Mouse (Mus musculus): Measurements from ENCODE around the gene Slit2.

Gene Slit2

GRCm38 (mm10) chr5:47982941-47983701 is at the start of gene Slit2:
Gene Slit2, plus strand, starts transcription at chr5:47983138.
- DNase-seq (ENCODE audit: low spot score in 2 of 2): peak; percentile 21 to 56

DNA sequence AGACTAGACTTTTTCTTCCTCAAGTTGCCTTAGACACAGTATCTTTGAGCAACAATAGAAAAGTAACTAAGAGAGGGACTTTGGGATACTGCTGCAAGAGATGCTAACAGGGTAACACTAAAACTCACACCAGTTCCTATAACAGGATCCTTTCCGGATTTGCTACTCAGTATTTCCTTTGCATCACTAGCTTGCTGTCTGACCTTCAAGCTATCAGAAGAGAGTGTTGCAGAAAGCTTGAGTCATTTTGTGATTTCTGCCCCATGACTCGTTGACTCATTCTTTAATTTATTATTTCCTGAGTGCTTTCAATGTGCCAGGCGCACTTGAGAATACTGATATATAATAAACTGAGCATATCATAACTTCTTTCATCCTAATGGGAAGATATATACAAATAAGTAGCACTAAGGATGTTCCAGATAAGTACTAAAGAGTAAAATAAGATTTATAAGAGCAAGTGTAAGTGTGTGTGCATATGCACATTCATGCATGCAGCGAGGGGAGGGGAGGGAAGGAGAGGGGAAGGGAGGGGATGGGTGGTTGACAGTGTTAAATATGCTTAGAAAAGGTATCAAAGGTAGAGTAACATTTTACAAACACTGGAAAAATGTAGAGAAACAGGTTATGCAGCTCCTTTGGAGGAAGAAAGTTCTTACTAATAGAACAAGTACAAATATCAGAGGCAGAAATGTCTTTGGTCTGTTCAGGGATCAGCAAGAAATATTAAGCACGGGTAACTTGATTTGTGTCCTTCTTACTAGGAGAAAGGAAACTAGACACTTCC is 44.2 kb upstream of the Slit2 start:
- DNase-seq (ENCODE audit: low spot score in 2 of 2): no peak

GRCm38 (mm10) chr5:47956451-47956850 is 26.5 kb upstream of the Slit2 start:
- DNase-seq (ENCODE audit: low spot score in 2 of 2): no peak

DNA sequence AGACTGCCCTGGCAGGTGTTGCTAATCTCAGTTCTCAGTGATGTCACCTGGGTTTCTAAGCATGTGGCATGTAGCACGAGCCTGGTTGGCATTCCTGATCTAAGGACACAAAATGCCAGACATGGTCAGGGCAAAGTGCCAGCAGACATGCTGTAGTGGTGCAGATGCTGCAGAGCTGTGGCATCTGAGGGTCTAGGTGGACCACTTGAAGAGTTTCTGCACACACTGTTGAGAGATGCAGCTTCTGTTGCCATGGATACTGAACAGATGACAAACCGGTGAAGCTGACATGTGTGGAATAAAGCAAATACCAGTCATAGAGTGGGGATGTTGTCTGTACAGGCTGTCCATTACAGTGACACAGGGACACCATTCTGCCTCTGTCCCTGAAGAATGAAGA is 7.1 kb upstream of the Slit2 start:
- DNase-seq (ENCODE audit: low spot score in 2 of 2): peak in 1 of 2 experiments; percentile 6

- no peak for DNase-seq (ENCODE audit: low spot score in 2 of 2)
Observed at GRCm38 (mm10) chr5:47979371-47979770, 3.6 kb upstream of the Slit2 start.

DNA sequence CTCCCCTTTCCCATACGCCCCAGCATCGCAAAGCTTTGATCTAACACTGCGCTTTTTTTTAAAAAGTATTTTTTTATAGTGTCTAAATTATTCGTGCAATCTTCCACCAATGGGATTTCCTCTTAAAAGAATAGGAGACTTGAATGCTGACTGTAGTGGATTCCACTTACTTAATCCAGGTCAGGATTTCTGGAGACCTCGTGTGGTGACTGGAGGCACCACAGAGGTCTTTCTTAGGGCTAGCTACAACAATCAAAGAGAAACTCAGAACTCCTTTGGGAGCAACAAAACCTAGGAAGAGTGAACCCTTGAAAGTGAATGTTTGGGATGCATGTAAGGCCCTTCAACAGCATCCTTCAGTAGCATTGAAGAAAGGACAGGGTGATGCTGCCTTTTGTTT is 2.5 kb upstream of the Slit2 start:
- DNase-seq (ENCODE audit: low spot score in 2 of 2): no peak

GRCm38 (mm10) chr5:47981951-47982350 is 987 bp upstream of the Slit2 start:
- no peak for DNase-seq (ENCODE audit: low spot score in 2 of 2)

- DNase-seq (ENCODE audit: low spot score in 2 of 2): peak; percentile 6 to 14
Observed at GRCm38 (mm10) chr5:47983746-47984583, 1.0 kb downstream of the Slit2 start.

DNA sequence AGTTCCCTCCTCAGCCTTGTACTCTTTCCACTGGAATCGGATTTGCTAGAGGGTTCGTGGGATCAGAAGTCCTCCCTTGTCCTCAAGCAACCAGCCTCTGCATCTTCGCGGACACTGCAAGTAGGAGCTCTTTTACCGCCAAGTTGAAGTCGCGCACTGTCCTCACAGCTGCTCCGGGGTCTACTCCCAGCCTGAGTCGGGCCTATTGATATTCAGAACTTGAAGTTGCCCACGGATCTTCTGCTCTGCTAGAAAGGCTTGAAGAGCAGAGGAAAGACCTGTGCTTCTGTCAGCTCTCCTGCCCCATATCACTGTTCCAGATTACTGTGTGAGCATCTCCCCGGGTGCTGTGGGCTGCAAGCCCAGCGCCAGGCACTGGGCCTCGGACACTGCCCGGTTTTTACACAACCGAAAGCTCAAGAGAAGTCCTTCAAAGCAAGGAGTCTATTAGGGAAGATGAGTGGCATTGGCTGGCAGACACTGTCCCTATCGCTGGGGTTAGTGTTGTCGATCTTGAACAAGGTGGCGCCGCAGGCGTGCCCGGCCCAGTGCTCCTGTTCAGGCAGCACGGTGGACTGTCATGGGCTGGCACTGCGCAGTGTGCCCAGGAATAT is 1.8 kb downstream of the Slit2 start:
- DNase-seq (ENCODE audit: low spot score in 2 of 2): peak in 1 of 2 experiments; percentile 8

- DNase-seq (ENCODE audit: low spot score in 2 of 2): peak in 1 of 2 experiments; percentile 13
Observed at GRCm38 (mm10) chr5:47985198-47985631, 2.3 kb downstream of the Slit2 start.

- DNase-seq (ENCODE audit: low spot score in 2 of 2): peak in 1 of 2 experiments; percentile 17
Observed at GRCm38 (mm10) chr5:47985901-47986670, 3.1 kb downstream of the Slit2 start.

DNA sequence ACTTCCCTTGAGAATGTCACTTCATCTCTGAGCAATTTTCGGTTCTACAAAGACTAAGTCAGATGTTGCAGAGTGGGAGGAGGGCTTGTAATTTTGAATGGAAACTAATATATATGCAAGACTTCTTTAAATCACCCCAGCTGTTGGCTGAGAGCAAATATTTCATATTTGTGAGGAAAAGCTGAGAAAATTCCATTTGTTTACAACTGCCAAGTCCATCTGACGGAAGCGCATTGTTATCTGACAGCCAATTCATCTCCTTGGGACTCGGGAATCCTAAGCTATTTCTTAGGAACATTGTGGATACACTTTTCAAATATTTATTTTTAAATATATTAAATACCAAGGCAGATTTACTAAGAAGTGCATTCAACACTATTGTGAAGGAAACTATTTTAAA is 8.0 kb downstream of the Slit2 start:
- DNase-seq (ENCODE audit: low spot score in 2 of 2): no peak

- DNase-seq (ENCODE audit: low spot score in 2 of 2): no peak
Observed at GRCm38 (mm10) chr5:48003708-48004415, 20.9 kb downstream of the Slit2 start.

DNA sequence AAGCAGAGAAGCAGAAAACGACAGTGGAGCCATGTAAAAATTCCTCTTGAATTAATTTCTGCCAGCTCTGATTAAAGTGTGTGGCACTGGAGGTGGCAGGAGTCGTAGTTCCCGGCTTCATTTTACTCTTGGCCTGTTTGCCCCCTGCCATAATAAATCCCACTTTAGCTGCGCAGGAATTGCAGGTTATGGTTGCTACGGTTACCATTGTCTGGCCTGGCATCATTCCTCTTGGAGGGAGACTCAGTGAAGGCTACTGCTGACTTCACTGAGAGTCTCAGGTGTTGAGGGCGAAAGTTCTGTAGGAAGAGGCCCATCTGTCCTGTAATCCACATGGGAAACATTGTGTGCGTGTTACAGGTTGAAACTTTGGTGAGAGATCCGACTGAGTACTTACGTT is 22.6 kb downstream of the Slit2 start:
- DNase-seq (ENCODE audit: low spot score in 2 of 2): no peak

DNA sequence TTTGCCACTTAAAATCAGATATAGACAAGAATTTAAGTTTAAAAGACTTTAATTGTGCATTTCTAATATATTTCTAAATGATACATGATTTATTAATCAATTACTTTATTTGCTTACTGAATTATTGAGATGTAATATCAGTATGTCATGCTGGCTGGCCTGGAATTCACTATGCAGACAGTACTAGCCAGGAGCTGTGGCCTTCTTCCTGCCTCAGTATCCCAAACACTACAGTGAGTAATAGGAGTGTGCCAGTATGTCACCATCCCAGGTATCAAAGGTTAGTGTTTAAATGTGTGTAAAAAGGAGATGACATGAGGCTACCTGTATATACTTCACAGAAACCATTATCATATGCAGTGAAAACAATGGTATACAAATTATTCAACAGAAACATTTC is 23.1 kb downstream of the Slit2 start:
- no peak for DNase-seq (ENCODE audit: low spot score in 2 of 2)

- DNase-seq (ENCODE audit: low spot score in 2 of 2): no peak
Observed at GRCm38 (mm10) chr5:48023441-48023840, 40.5 kb downstream of the Slit2 start.

DNA sequence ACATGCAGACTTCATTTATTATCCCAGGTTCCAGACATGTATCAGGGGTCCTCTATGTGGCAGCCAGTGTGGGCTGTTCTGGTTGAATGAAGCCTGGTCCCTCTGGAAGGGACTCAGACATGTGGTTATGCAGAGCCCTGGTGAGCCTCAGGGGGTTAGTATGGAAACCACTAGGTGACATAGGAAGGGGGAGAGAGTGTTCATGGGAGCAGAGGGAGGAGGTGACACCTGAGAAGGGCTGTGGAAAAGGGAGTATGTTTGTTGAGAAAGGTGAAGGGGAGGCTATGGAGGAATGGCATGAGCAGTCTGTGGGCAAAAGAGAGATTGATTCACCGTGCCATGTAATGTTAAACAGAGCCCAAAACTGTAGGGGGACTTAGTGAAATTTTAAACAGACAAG is 51.9 kb downstream of the Slit2 start:
- no peak for DNase-seq (ENCODE audit: low spot score in 2 of 2)

GRCm38 (mm10) chr5:48038033-48038432 is 55.1 kb downstream of the Slit2 start:
- no peak for DNase-seq (ENCODE audit: low spot score in 2 of 2)

DNA sequence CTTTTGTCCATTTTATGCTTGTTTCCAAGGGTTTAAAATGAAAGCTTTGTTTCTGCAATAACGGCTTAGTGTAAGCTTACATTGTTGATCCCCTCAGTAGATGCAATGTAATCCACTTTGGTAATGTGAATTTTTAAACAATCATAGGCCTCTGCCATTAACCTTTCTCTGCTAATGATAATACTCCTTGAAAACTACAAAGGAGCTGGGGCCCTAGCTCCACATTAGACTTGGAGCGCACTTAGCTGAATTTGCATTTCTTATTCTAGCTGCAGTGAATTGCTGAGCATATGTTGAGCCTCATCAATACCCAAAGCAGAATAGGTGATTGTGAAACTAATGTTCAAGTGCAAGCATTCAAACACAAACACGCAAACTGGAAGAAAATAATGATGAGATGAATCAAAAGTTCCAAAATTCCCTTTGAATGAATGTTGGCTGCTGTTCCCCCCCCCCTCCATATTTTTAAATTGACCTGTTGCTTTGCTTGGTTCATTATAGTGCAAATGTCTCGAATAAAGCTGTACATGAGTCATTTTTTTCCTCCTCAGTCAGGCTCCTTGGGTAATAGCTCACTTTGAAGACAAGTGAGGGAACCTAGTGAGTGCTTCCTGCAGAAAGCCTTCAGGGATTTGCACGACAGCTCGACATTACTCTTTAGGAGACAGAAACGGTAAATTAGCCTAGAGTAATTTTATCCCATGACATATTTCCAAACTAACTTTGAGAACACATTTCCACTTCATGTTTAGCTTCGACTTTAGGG is 66.2 kb downstream of the Slit2 start:
- DNase-seq (ENCODE audit: low spot score in 2 of 2): no peak
